Mouse (Mus musculus): ENCODE measurements around the gene Cyp8b1.

DNA sequence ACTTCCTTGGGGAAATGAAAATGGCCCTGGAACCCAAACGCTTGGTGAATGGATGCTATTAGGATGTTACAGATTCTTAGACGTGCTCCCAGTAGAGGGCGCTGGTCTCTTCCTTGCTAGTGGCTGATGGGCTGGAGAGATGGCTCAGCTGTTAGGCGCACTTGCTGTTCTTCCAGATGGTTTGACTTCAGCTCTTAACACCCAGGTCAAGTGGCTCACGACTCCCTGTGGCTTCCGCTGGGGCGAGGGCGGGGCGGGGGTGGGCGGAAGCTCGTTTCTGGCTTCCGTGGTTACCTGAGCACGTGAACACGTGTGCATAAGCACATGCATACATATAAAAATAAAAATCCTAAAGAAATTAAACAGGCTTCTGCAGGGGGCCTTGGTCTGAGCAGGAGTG, 35.3 kb downstream of the Cyp8b1 start:
- TF ChIP-seq CTCF (IDR thresholded peaks at IDR 0.05): peak; percentile 69
- no peak for TF ChIP-seq POLR2A (IDR thresholded peaks at IDR 0.05; ENCODE audit: insufficient read depth, low read depth, low read length)
- peak; percentile 82; the same call in 1 of the 2 replicates for TF ChIP-seq EP300 (IDR thresholded peaks at IDR 0.05; ENCODE audit: insufficient read depth, low read depth, low read length)

All from heart, adult 2 months (tissue).